Mouse (Mus musculus): ENCODE results near the gene Nelfe. TPM values are rescaled to one million over a fixed set of nuclear protein-coding genes. Genes with fewer than 3 reads are reported as not detected.
A peak's percentile ranks its signal among the peaks of the same experiment; 100 is the strongest.

The Nelfe gene
- polyA plus RNA-seq, 1 experiment from 2014 or later = 152 TPM

DNA sequence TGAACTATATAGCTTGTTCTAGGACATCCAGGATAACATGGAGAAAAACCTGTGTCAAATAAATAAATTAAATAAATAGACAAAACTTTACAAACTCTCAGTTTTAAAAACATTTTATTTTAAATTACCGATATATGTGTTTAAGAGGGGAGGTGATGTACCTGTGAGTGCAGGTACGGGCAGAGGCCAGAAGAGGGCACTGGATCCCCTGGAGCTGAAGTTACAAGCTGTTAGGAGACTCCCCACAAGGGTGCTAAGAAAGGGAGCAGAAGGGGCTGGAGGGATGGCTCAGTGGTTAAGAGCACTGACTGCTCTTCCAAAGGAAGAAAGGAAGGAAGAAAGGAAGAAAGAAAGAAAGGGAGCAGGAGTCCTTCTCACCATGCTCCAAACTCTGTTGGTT lies 41.2 kb downstream of the Nelfe start:
- Histone ChIP-seq H3K27me3 (ENCODE audit: control insufficient read depth, insufficient read depth, low read length) (no peaks in the 10 kb centered on the region), H3K9ac (ENCODE audit: low read length) (no peak overlapping the region), H3K27ac (replicated peaks; ENCODE audit: low read depth, low read length) (no peak overlapping the region), H3K4me1 (ENCODE audit: control insufficient read depth, insufficient read depth, low read length) (peaks cover 7% of the 10 kb centered on the region; the same call in 1 of the 2 replicates), H3K4me3 (ENCODE audit: low read depth, low read length) (no peak overlapping the region), H3K36me3 (ENCODE audit: control insufficient read depth, insufficient read depth, low read length) (peaks cover 7% of the 10 kb centered on the region), H3K9me3 (ENCODE audit: control insufficient read depth, low read length) (no peaks in the 10 kb centered on the region), H3K4me2 (ENCODE audit: low read depth, severe bottlenecking) (no peak overlapping the region)
- WGBS = 88% methylated on average over 2 of the region's 2 CpGs
- no peak for ATAC-seq (ENCODE audit: insufficient number of reproducible peaks, low FRiP score, low TSS enrichment, low read depth)
- DNase-seq (ENCODE audit: low spot score) = no peak

DNA sequence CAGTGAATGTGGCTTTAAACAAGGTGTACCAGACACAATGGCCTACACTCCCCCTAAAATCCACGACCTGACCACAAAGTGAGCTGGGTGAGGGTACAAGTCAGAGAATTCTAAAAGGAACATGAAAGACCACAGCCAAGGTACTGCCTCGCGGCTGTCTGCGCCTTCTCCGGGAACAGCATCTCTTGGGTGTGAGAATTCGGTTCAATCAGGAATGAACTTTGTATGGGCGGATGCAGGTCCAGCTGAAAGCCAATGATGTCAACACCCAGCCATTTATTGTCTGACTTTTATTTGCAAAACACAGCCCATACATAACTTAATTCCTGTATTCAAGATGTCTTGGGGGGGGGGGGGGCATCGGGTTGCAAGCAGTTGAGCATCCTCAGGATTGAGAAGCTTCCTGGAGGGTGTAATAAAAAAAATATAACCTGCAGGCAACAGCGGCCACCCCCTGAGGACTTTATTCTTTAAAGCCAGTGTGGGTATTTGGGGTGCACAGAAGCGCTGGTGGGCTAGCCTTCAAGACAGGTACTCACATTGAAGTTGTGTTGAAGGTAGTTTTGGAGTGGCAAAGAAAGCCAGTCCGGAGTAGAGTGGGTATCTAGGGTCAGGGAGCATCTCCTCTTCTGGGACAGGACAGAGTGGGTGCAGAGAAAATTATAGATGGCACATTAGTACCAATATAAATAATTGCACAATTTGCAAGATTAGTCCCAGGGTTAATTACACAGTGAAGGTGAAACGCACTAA lies 43.1 kb downstream of the Nelfe start:
- Histone ChIP-seq H3K4me3 (ENCODE audit: low read depth, low read length) (peak overlapping the region; percentile 83; the same call in 1 of the 2 replicates), H3K27me3 (ENCODE audit: control insufficient read depth, insufficient read depth, low read length) (no peaks in the 10 kb centered on the region), H3K36me3 (ENCODE audit: control insufficient read depth, insufficient read depth, low read length) (peaks cover 8% of the 10 kb centered on the region), H3K27ac (replicated peaks; ENCODE audit: low read depth, low read length) (no peak overlapping the region), H3K9me3 (ENCODE audit: control insufficient read depth, low read length) (no peaks in the 10 kb centered on the region), H3K4me2 (ENCODE audit: low read depth, severe bottlenecking) (peak overlapping the region; percentile 54), H3K4me1 (ENCODE audit: control insufficient read depth, insufficient read depth, low read length) (peaks cover 15% of the 10 kb centered on the region; the same call in 1 of the 2 replicates), H3K9ac (ENCODE audit: low read length) (peak overlapping the region; percentile 93)
- no peak for DNase-seq (ENCODE audit: low spot score)
- ATAC-seq (ENCODE audit: insufficient number of reproducible peaks, low FRiP score, low TSS enrichment, low read depth) = no peak
- WGBS = 72% methylated on average over 12 of the region's 12 CpGs

DNA sequence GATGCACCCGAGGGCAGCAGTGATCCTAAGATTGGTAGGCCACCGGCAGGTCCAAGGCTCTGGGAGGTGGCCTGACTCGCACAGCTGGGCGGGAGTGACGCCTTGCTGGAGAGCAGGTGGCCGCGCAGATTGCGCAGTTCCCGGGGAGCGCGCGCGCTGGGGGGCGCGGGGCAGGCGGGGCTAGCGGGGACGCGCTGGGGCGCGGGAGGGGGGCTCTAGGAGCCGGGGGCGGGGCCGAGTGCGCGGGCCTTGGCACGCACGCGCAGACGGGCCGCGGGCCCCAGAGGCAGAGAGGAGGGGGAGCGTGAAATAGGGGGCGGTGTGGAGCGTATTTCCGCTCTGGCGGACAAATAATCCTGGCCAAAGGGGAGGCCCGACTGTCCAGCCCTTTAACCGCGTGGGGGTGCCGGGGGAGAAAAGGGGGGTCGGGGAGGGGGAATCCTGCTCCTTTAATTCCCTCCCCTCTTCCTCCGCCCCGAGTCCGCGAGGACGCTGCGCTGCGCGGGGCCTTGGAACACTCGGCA lies 43.9 kb downstream of the Nelfe start:
- peak overlapping the region; percentile 89 for H3K4me2 ChIP-seq (ENCODE audit: low read depth, severe bottlenecking)
- peak overlapping the region; percentile 90 for H3K27ac ChIP-seq (replicated peaks; ENCODE audit: low read depth, low read length)
- DNase-seq (ENCODE audit: low spot score) (peak; percentile 96), ATAC-seq (ENCODE audit: insufficient number of reproducible peaks, low FRiP score, low TSS enrichment, low read depth) (peak; percentile 87)
- H3K36me3 ChIP-seq (ENCODE audit: control insufficient read depth, insufficient read depth, low read length) = peaks cover 8% of the 10 kb centered on the region
- WGBS = 0% methylated on average over 33 of the region's 51 CpGs
- no peaks in the 10 kb centered on the region for H3K9me3 ChIP-seq (ENCODE audit: control insufficient read depth, low read length)
- peaks cover 15% of the 10 kb centered on the region; the same call in 1 of the 2 replicates for H3K4me1 ChIP-seq (ENCODE audit: control insufficient read depth, insufficient read depth, low read length)
- H3K4me3 ChIP-seq (ENCODE audit: low read depth, low read length) = peak overlapping the region; percentile 83
- peak overlapping the region; percentile 93 for H3K9ac ChIP-seq (ENCODE audit: low read length)
- no peaks in the 10 kb centered on the region for H3K27me3 ChIP-seq (ENCODE audit: control insufficient read depth, insufficient read depth, low read length)

DNA sequence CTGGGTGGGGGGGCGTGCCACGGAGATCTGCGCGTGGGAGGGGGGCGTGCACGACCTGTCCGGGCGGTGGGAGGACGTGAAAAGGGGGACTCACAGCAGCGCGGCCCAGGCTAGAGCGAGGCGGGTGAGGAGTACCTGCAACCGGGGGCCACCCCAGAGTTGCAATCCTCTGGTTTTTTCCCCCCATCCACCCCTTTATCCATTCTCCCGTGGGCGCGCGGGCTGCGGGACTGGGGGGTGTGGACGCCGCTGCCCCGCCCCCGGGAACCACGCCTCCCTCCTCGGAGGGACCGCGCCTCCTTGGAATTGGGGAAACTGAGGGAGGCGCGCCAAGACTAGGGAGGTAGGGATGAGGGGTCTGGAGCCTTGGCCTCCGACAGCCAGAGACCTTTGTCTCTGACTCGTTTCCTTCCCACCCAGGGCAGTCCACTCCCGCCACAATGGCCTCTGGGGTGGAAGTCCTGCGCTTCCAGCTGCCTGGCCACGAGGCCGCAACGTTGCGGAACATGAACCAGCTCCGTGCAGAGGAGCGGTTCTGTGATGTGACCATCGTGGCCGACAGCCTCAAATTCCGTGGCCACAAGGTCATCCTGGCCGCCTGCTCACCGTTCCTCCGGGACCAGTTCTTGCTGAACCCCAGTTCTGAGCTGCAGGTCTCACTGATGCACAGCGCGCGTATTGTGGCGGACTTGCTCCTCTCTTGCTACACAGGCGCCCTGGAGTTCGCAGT lies 44.8 kb downstream of the Nelfe start:
- peak overlapping the region; percentile 90 for H3K27ac ChIP-seq (replicated peaks; ENCODE audit: low read depth, low read length)
- 0 out of 2 replicates have a peak, but pooled peaks have one; percentile 8 for ATAC-seq (ENCODE audit: insufficient number of reproducible peaks, low FRiP score, low TSS enrichment, low read depth)
- peak; percentile 64 for DNase-seq (ENCODE audit: low spot score)
- peaks cover 15% of the 10 kb centered on the region; the same call in 1 of the 2 replicates for H3K4me1 ChIP-seq (ENCODE audit: control insufficient read depth, insufficient read depth, low read length)
- peaks cover 8% of the 10 kb centered on the region for H3K36me3 ChIP-seq (ENCODE audit: control insufficient read depth, insufficient read depth, low read length)
- H3K9me3 ChIP-seq (ENCODE audit: control insufficient read depth, low read length) = no peaks in the 10 kb centered on the region
- H3K4me3 ChIP-seq (ENCODE audit: low read depth, low read length) = peak overlapping the region; percentile 83
- H3K4me2 ChIP-seq (ENCODE audit: low read depth, severe bottlenecking) = peak overlapping the region; percentile 89
- 12% methylated on average over 38 of the region's 51 CpGs for whole genome bisulfite sequencing
- peak overlapping the region; percentile 93 for H3K9ac ChIP-seq (ENCODE audit: low read length)
- H3K27me3 ChIP-seq (ENCODE audit: control insufficient read depth, insufficient read depth, low read length) = no peaks in the 10 kb centered on the region

DNA sequence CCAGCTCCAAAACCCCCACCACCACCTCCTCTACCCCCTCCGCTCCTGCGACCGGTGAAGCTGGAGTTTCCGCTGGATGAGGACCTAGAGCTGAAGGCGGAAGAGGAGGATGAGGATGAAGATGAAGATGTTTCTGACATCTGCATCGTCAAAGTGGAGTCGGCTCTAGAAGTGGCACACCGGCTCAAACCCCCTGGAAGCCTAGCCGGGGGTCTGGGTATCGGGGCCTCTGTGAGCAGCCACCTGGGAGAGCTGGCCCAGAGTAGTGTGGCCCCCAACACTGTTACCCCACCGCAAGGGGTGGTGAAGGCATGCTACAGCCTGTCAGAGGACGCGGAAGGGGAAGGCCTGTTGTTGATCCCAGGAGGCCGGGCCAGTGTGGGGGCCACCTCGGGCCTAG lies 45.5 kb downstream of the Nelfe start:
- ATAC-seq (ENCODE audit: insufficient number of reproducible peaks, low FRiP score, low TSS enrichment, low read depth) = no peak
- H3K4me2 ChIP-seq (ENCODE audit: low read depth, severe bottlenecking) = peak overlapping the region; percentile 89
- WGBS = 97% methylated on average over 15 of the region's 15 CpGs
- no peaks in the 10 kb centered on the region for H3K9me3 ChIP-seq (ENCODE audit: control insufficient read depth, low read length)
- peak overlapping the region; percentile 93 for H3K9ac ChIP-seq (ENCODE audit: low read length)
- no peak overlapping the region for H3K27ac ChIP-seq (replicated peaks; ENCODE audit: low read depth, low read length)
- peaks cover 19% of the 10 kb centered on the region; the same call in 1 of the 2 replicates for H3K4me1 ChIP-seq (ENCODE audit: control insufficient read depth, insufficient read depth, low read length)
- H3K4me3 ChIP-seq (ENCODE audit: low read depth, low read length) = peak overlapping the region; percentile 83
- no peak for DNase-seq (ENCODE audit: low spot score)
- H3K36me3 ChIP-seq (ENCODE audit: control insufficient read depth, insufficient read depth, low read length) = peaks cover 8% of the 10 kb centered on the region
- no peaks in the 10 kb centered on the region for H3K27me3 ChIP-seq (ENCODE audit: control insufficient read depth, insufficient read depth, low read length)

DNA sequence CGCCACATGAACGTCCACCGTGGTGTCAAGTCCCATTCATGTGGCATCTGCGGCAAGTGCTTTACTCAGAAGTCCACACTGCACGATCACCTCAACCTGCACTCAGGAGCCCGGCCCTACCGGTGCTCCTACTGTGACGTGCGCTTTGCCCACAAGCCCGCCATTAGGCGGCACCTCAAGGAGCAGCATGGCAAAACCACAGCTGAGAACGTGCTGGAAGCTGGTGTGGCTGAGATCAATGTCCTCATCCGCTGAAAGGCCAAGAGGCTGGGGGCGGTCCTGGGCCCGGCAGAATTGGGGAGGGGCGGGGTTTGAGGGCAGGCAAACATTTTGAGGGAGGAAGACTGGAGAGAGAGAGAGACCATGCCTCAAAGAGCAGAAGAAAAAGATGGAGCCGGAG lies 46.2 kb downstream of the Nelfe start:
- Histone ChIP-seq H3K9ac (ENCODE audit: low read length) (no peak overlapping the region), H3K9me3 (ENCODE audit: control insufficient read depth, low read length) (no peaks in the 10 kb centered on the region), H3K4me3 (ENCODE audit: low read depth, low read length) (peak overlapping the region; percentile 83; the same call in 1 of the 2 replicates), H3K27me3 (ENCODE audit: control insufficient read depth, insufficient read depth, low read length) (no peaks in the 10 kb centered on the region), H3K4me2 (ENCODE audit: low read depth, severe bottlenecking) (no peak overlapping the region), H3K36me3 (ENCODE audit: control insufficient read depth, insufficient read depth, low read length) (peaks cover 12% of the 10 kb centered on the region), H3K4me1 (ENCODE audit: control insufficient read depth, insufficient read depth, low read length) (peaks cover 19% of the 10 kb centered on the region; the same call in 1 of the 2 replicates), H3K27ac (replicated peaks; ENCODE audit: low read depth, low read length) (no peak overlapping the region)
- WGBS = 91% methylated on average over 17 of the region's 17 CpGs
- no peak for DNase-seq (ENCODE audit: low spot score)
- no peak for ATAC-seq (ENCODE audit: insufficient number of reproducible peaks, low FRiP score, low TSS enrichment, low read depth)

DNA sequence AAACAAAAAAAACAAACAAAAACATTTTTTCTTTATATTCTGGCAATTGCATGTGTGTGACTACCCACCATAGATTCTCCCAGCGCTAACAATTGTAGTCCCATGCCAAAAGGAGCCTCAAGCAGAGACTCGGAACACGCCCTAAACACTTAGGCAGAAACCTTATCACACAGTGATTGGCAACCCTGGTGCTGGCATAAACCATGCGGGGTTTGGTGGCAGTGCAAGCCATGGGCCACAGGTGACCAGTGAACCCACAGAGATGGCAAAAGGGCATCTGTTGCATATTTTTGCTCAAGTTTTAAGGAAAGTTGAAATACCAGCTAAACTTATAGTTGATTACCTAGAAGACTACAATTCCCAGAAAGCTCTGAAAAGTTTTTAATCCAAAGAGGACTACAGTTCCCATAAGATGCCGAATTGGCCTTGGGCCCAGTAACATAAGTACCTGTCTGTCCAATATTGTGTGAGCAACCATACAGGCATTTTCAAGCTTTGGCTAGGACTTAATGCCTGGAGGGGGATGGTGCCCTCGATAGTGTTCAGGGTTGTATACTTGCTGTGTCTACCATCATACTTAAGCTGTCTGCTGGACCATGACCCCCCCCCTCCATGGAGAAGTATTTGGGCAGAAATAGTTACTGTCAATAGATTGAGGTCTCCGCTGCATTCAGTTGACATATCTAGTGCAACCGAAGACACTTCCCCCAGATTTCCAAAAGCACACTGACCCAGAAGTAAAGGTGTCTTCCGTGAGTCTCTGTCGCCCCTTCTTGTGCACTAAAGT lies 47.4 kb downstream of the Nelfe start:
- WGBS = 22% methylated on average over 10 of the region's 10 CpGs
- Histone ChIP-seq H3K4me1 (ENCODE audit: control insufficient read depth, insufficient read depth, low read length) (peaks cover 19% of the 10 kb centered on the region; the same call in 1 of the 2 replicates), H3K27me3 (ENCODE audit: control insufficient read depth, insufficient read depth, low read length) (no peaks in the 10 kb centered on the region), H3K36me3 (ENCODE audit: control insufficient read depth, insufficient read depth, low read length) (peaks cover 15% of the 10 kb centered on the region), H3K4me3 (ENCODE audit: low read depth, low read length) (peak overlapping the region; percentile 69), H3K9me3 (ENCODE audit: control insufficient read depth, low read length) (no peaks in the 10 kb centered on the region), H3K4me2 (ENCODE audit: low read depth, severe bottlenecking) (peak overlapping the region; percentile 94), H3K9ac (ENCODE audit: low read length) (peak overlapping the region; percentile 97), H3K27ac (replicated peaks; ENCODE audit: low read depth, low read length) (peak overlapping the region; percentile 95; the same call in 1 of the 2 replicates)
- DNase-seq (ENCODE audit: low spot score) (no peak), ATAC-seq (ENCODE audit: insufficient number of reproducible peaks, low FRiP score, low TSS enrichment, low read depth) (no peak)

Data from limb, embryonic 11.5 days (tissue).